Mouse (Mus musculus) kidney, adult 2 months (tissue): ENCODE data around the gene Prrg2.

Source experiments
- CTCF ChIP-seq: fragments of 200-500 bp; conservative IDR thresholded peaks from 2 replicates; pipeline ENCODE4 v1.5.1; 2011; ENCODE audit warnings: low read depth, mild to moderate bottlenecking, control low read depth, low read length, moderate library complexity, mixed read lengths; ENCODE audit not compliant: insufficient read depth, insufficient read length
- POLR2A ChIP-seq: fragments of 200-500 bp; IDR thresholded peaks from one replicate; pipeline ENCODE4 v1.6.1; 2011; ENCODE audit warnings: low read depth, low read length, control low read depth

DNA sequence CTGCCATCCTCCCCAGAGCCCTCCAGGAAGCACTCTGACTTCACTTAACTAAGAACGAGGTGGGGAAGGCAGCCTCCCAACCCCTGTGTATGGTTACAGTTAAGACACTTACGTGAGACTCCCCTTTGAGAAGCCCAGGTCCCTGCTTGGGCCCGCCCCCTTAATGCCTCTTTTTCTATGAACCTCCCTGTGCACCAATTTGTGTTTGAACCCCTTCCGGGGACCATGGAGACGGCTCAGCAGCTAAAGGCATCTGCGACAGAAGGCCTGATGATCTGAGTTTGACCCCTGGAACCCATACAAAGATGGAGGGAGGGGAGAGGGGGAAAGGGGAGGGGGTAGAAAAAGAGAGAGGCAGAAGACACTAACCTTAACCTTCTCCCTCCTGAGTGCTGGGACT, 44.0 kb upstream of the Prrg2 start:
- no peak for TF ChIP-seq POLR2A
- no peak for TF ChIP-seq CTCF
